Mouse (Mus musculus) MEL (cell line): ENCODE measurements around the gene Shbg.

ENCODE experiments used
- CTCF ChIP-seq, 3 experiments: IDR thresholded peaks in 2 of 3; conservative IDR thresholded peaks in 1 of 3; 2 replicates each; pipeline ENCODE4 v1.5.1; 2011 to 2012; ENCODE audit warnings: low read length in 3 of 3, low read depth in 2 of 3, mild to moderate bottlenecking in 2 of 3, improper control_type of control experiment in 1 of 3, inconsistent platforms in 1 of 3, mixed read lengths in 1 of 3, moderate library complexity in 1 of 3; ENCODE audit not compliant: control insufficient read depth in 1 of 3, insufficient read depth in 1 of 3, poor library complexity in 1 of 3, severe bottlenecking in 1 of 3
- EP300 ChIP-seq, 2 experiments: IDR thresholded peaks; 2 replicates each; pipeline ENCODE4 v1.6.1; 2011; ENCODE audit warnings: improper control_type of control experiment in 2 of 2, low read length in 2 of 2, low read depth in 1 of 2, mild to moderate bottlenecking in 1 of 2
- GATA1 ChIP-seq: IDR thresholded peaks from 2 replicates; pipeline ENCODE4 v1.6.1; 2011; ENCODE audit warnings: low read depth, low read length, improper control_type of control experiment
- KAT2A ChIP-seq: conservative IDR thresholded peaks from 2 replicates; pipeline ENCODE4 v1.6.1; 2012; ENCODE audit warnings: low read depth, low read length, improper control_type of control experiment, inconsistent platforms
- MAFK ChIP-seq: IDR thresholded peaks from 2 replicates; pipeline ENCODE4 v1.6.1; 2011; ENCODE audit warnings: low read depth, mild to moderate bottlenecking, low read length, improper control_type of control experiment, borderline replicate concordance
- NRF1 ChIP-seq: IDR thresholded peaks from 2 replicates; pipeline ENCODE4 v1.6.1; 2014; ENCODE audit warnings: low read depth, mild to moderate bottlenecking, inconsistent platforms, low read length, improper control_type of control experiment, moderate library complexity; ENCODE audit not compliant: poor library complexity, insufficient read depth, severe bottlenecking
- POLR2A ChIP-seq, 2 experiments: IDR thresholded peaks; 2 replicates each; pipeline ENCODE4 v1.6.1; 2011 to 2012; ENCODE audit warnings: low read length in 2 of 2, mild to moderate bottlenecking in 2 of 2, control low read depth in 1 of 2, improper control_type of control experiment in 1 of 2, low read depth in 1 of 2, moderate library complexity in 1 of 2; ENCODE audit not compliant: control insufficient read depth in 1 of 2, insufficient read depth in 1 of 2, poor library complexity in 1 of 2
- POLR2AphosphoS2 ChIP-seq: IDR thresholded peaks from 2 replicates; pipeline ENCODE4 v1.6.1; 2011; ENCODE audit warnings: low read length, improper control_type of control experiment
- USF2 ChIP-seq, 2 experiments: IDR thresholded peaks; 2 replicates each; pipeline ENCODE4 v1.6.1; 2011 to 2012; ENCODE audit warnings: improper control_type of control experiment in 2 of 2, low read length in 2 of 2, borderline replicate concordance in 1 of 2, inconsistent platforms in 1 of 2, low read depth in 1 of 2, mild to moderate bottlenecking in 1 of 2; ENCODE audit not compliant: insufficient read depth in 1 of 2
- ZC3H11A ChIP-seq: IDR thresholded peaks from 2 replicates; pipeline ENCODE4 v1.6.1; 2012; ENCODE audit warnings: low read depth, mild to moderate bottlenecking, inconsistent platforms, low read length, improper control_type of control experiment

GRCm38 (mm10) chr11:69666665-69667005 is 48.9 kb upstream of the Shbg start:
- no peak for TF ChIP-seq POLR2AphosphoS2
- TF ChIP-seq CTCF (IDR thresholded peaks at IDR 0.05 in 2 of 3, conservative IDR thresholded peaks at IDR 0.05 in 1 of 3; ENCODE audit: control insufficient read depth in 1 of 3, insufficient read depth in 1 of 3, low read depth in 2 of 3, low read length in 3 of 3, poor library complexity in 1 of 3, severe bottlenecking in 1 of 3): no peak
- TF ChIP-seq GATA1: no peak
- TF ChIP-seq USF2 (IDR thresholded peaks at IDR 0.05; ENCODE audit: borderline replicate concordance in 1 of 2, insufficient read depth in 1 of 2, low read depth in 1 of 2, low read length in 2 of 2): no peak
- no peak for TF ChIP-seq MAFK
- no peak for TF ChIP-seq NRF1
- no peak for TF ChIP-seq POLR2A (IDR thresholded peaks at IDR 0.05; ENCODE audit: control insufficient read depth in 1 of 2, insufficient read depth in 1 of 2, low read depth in 1 of 2, low read length in 2 of 2, poor library complexity in 1 of 2)
- TF ChIP-seq KAT2A: no peak
- TF ChIP-seq EP300 (IDR thresholded peaks at IDR 0.05; ENCODE audit: low read depth in 1 of 2, low read length in 2 of 2): no peak
- TF ChIP-seq ZC3H11A: no peak
